Mouse (Mus musculus) brain, embryonic 18.5 days (tissue): ENCODE results near the gene Chrng.

Experiments used
- DNase-seq: peaks from one replicate; pipeline ENCODE4 v3.0.0-alpha.2; 2012; ENCODE audit warnings: low read depth, low spot score

Gene Chrng

GRCm38 (mm10) chr1:87252040-87252609 lies 47.7 kb downstream of the Chrng start:
- DNase-seq = no peak

- no peak for DNase-seq
Measured at GRCm38 (mm10) chr1:87255173-87255572, 50.7 kb downstream of the Chrng start.

GRCm38 (mm10) chr1:87257691-87258090 lies 53.2 kb downstream of the Chrng start:
- no peak for DNase-seq

- DNase-seq = no peak
Measured at GRCm38 (mm10) chr1:87258484-87258883, 54.0 kb downstream of the Chrng start.

GRCm38 (mm10) chr1:87259316-87259715 lies 54.9 kb downstream of the Chrng start:
- no peak for DNase-seq
